Mouse (Mus musculus) megakaryocyte, embryonic 14.5 days (primary cell): ENCODE data around the gene Nipbl.

Experiments
- FLI1 ChIP-seq: IDR thresholded peaks from 2 replicates; pipeline ENCODE4 v1.6.1; 2012; ENCODE audit warnings: low read length, inconsistent platforms, mixed read lengths
- GATA1 ChIP-seq: IDR thresholded peaks from 3 replicates; pipeline ENCODE4 v1.6.1; 2012; ENCODE audit warnings: mixed read lengths, low read length, inconsistent platforms, borderline replicate concordance

- TF ChIP-seq FLI1 (no peak), GATA1 (no peak)
Measured at GRCm38 (mm10) chr15:8291251-8291650, 153.0 kb downstream of the Nipbl start.
